Mouse (Mus musculus): ENCODE data around the gene Snap47.

Gene Snap47

DNA sequence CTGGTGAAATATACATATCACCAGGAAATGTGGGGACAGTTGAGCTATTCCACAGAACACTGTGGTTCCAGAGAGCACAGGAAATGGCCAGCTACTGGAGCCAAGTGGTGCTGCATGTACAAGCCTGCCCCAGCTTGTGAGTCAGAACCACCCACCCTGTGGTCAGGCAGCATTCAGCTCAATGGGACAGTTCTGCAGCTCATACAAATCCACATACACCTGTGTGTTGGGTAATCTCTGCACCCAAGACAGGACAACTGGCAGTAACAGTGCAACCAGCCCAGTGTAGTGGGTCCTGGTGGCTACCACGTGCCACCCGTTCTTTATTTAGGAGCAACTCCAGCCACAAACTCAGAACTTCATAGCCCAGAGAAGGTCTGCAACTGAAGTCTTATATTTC is 29.0 kb downstream of the Snap47 start:
- DNase-seq (ENCODE audit: low spot score in 2 of 2), result no peak

- DNase-seq (ENCODE audit: low spot score in 2 of 2), result no peak
These were observed 29.6 kb downstream of the Snap47 start for GRCm38 (mm10) chr11:59421436-59421835.

GRCm38 (mm10) chr11:59418708-59419107 is 32.3 kb downstream of the Snap47 start:
- DNase-seq (ENCODE audit: low spot score in 2 of 2), result no peak

DNA sequence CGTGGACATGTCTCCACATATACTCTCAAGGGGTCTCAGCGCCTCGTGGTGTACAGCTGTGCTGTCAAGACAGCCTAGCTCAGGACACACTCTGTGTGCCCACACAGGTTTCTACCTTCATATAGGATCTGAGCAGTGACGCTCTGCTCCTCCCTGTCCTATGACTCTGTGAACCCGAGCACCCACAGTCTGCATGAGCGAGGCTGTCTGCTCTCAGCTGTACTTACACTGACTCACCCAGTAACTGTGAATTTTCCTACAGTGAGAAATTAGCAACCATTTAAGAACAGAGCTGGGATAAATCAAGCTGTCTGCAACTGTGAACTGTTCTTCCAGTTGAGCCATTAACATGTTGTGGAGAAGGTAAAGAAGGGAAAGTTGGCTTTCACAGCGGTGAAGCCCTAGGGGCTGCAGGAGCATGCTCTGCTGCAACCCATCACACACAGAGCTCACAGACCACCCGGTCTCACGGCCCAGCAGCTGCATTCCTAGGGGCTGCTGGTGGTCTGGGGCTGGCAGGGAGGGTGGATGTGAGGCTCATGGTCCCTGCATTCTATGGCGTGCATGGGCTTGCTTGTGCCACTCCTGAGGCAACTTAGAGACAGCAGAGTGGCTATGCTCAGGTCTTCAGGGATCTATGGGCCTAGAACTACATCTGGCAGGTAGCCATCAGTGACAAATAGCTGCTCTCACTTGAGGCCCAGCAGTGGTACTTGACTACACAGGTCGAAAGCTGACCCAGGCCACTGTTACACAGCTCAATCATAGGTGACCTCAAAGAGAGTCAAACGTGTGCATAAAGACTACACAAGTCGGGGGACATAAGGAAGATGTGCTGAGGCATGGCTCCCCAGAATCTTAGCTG is 37.8 kb downstream of the Snap47 start:
- no peak for DNase-seq (ENCODE audit: low spot score in 2 of 2)

- no peak for DNase-seq (ENCODE audit: low spot score in 2 of 2)
These were observed 38.9 kb downstream of the Snap47 start for GRCm38 (mm10) chr11:59412058-59412457.

GRCm38 (mm10) chr11:59410851-59411250 is 40.1 kb downstream of the Snap47 start:
- DNase-seq (ENCODE audit: low spot score in 2 of 2), result no peak

- no peak for DNase-seq (ENCODE audit: low spot score in 2 of 2)
These were observed 45.2 kb downstream of the Snap47 start for GRCm38 (mm10) chr11:59405761-59406160.

DNA sequence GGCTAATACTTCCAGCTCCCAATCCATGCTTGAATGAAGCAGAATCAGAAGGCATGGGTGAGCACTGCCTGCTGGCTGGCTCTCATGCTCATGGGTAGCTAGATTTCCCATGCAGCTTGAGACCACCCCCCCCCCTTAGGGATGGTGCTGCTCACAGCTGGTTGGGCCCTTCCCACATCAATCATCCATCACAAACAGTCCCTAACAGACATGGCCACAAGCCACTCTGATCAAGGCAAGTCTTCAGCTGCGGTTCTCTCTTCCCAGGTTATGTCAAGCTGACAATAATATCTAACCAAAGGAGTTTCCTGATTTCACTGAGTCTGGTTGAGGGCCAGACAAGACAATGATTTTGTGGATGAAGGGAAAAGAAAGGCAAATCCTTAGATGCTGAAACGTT is 50.1 kb downstream of the Snap47 start:
- DNase-seq (ENCODE audit: low spot score in 2 of 2), result no peak

GRCm38 (mm10) chr11:59399830-59400229 is 51.2 kb downstream of the Snap47 start:
- no peak for DNase-seq (ENCODE audit: low spot score in 2 of 2)

- no peak for DNase-seq (ENCODE audit: low spot score in 2 of 2)
These were observed 53.2 kb downstream of the Snap47 start for GRCm38 (mm10) chr11:59397536-59398371.

GRCm38 (mm10) chr11:59394451-59394850 is 56.5 kb downstream of the Snap47 start:
- no peak for DNase-seq (ENCODE audit: low spot score in 2 of 2)

GRCm38 (mm10) chr11:59393591-59393990 is 57.4 kb downstream of the Snap47 start:
- peak; percentile 28 to 40 for DNase-seq (ENCODE audit: low spot score in 2 of 2)

- DNase-seq (ENCODE audit: low spot score in 2 of 2), result no peak
These were observed 58.7 kb downstream of the Snap47 start for GRCm38 (mm10) chr11:59392300-59392699.

GRCm38 (mm10) chr11:59390470-59390869 is 60.5 kb downstream of the Snap47 start:
- no peak for DNase-seq (ENCODE audit: low spot score in 2 of 2)

- DNase-seq (ENCODE audit: low spot score in 2 of 2), result no peak
These were observed 61.4 kb downstream of the Snap47 start for GRCm38 (mm10) chr11:59389617-59390016.

GRCm38 (mm10) chr11:59388806-59389205 is 62.2 kb downstream of the Snap47 start:
- DNase-seq (ENCODE audit: low spot score in 2 of 2), result no peak

DNA sequence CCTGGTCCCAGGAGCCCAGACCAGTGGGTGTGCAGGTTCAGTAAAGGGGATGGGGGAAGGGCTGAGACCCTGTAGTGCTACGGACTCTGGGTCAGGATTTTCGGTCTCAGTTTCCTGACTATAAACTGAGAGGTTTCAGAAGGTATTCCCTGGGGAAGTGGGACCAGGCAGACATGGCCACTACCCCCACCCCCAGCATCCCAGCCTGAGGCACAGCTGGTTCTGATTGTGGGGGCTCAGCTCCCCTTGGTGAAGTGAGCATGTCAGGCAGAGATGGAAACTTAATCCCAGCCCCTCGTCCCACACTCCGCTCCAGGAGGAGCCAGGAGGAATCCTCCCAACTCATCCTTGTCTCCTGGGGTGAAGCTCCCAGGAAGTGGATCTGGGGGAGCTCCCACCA is 63.5 kb downstream of the Snap47 start:
- DNase-seq (ENCODE audit: low spot score in 2 of 2), result no peak

DNA sequence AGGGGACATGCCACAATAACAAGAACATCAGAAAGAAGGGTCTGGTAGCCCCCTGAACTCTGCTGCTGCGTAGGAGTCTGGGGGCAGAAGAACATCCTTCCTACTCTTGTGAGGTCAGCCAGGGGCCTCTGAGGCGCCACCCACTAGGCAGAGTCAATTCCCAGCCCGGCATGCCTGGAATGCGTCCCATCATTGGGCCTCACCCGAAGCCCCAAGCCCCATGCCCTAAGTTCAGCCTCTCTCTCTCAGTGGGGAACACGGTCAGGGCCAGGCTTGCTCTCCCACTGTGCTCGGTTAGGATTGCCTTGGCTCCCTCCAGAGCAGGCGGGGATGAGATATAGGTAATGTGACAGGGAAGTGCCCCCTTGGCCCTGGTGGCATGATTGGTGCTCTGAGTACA is 65.9 kb downstream of the Snap47 start:
- no peak for DNase-seq (ENCODE audit: low spot score in 2 of 2)

- DNase-seq (ENCODE audit: low spot score in 2 of 2), result no peak
These were observed 66.5 kb downstream of the Snap47 start for GRCm38 (mm10) chr11:59384441-59384959.

GRCm38 (mm10) chr11:59379547-59379946 is 71.4 kb downstream of the Snap47 start:
- DNase-seq (ENCODE audit: low spot score in 2 of 2), result no peak

DNA sequence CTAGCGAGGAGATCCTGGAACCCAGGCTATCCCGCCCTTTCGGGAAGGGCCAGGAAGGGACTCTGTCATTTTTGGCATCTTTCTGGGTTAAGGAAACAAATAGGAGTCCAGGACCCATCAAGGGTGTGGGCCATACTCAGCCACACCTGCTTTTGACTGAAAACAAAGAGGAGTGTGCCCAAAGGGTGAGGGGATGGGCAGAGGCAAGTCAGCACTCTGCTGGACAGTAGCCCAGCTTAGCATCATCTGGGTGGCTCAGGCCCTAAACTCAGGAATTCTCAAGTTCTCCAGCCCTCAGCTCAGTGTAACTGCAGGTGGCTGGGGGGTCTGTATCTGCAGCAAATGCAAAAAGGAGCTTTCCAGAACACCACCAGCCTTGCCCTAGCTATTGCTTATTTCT is 73.0 kb downstream of the Snap47 start:
- no peak for DNase-seq (ENCODE audit: low spot score in 2 of 2)

- DNase-seq (ENCODE audit: low spot score in 2 of 2), result no peak
These were observed 75.5 kb downstream of the Snap47 start, which contains the start of gene Prss38 for GRCm38 (mm10) chr11:59375475-59375874. TSS of gene Prss38 (minus strand) at chr11:59375657.
